Mouse (Mus musculus) brain, embryonic 14.5 days (tissue): ENCODE measurements around the gene Tspan4.

Experiments used
- CTCF ChIP-seq: fragments of 200-500 bp; IDR thresholded peaks from 2 replicates; pipeline ENCODE4 v1.5.1; 2012; ENCODE audit warnings: inconsistent platforms, mild to moderate bottlenecking, moderate library complexity, borderline replicate concordance; ENCODE audit not compliant: insufficient read depth, insufficient read length; ENCODE audit errors: extremely low read depth
- POLR2A ChIP-seq: fragments of 200-500 bp; IDR thresholded peaks from 2 replicates; pipeline ENCODE4 v1.6.1; 2012; ENCODE audit warnings: mild to moderate bottlenecking, inconsistent platforms, borderline replicate concordance; ENCODE audit not compliant: poor library complexity, insufficient read depth, insufficient read length, severe bottlenecking; ENCODE audit errors: extremely low read depth

GRCm38 (mm10) chr7:141433517-141434400 is 41.3 kb upstream of the Tspan4 start:
- TF ChIP-seq POLR2A (no peak), CTCF (no peak)
